In genomic region chr11:50768995-50769749, GRCm38 (mm10) we compare ENCODE assay signal across 8 mouse cellular contexts. TPM values are rescaled to one million over a fixed set of nuclear protein-coding genes. Genes with fewer than 3 reads are reported as not detected.
A peak's percentile ranks its signal among the peaks of the same experiment; 100 is the strongest.
DNase-seq lines count a peak whose midpoint lies in the region; ATAC-seq lines count a peak whose summit lies in the region.

No protein-coding gene starts in this region.

- peak overlapping the region; percentile 46 for H3K4me2 ChIP-seq in intestine, embryonic 16.5 days (ENCODE audit: low read depth, low read length)

- intact Hi-C loops in gastrocnemius, postnatal 36 days (cut with DNase I): loop anchor here (2.0 to 5.0 kb wide), 4 partner anchors 142 to 327 kb away; no protein-coding TSS in a partner anchor
- intact Hi-C loops in left cerebral cortex, postnatal 25 days (cut with DNase I): loop anchor here (1.0 to 5.0 kb wide), 2 partner anchors 167 to 325 kb away; partner anchors contain the start of gene Adamts2

- no peaks in the 10 kb centered on the region for H3K9me3 ChIP-seq in intestine, embryonic 16.5 days (ENCODE audit: control insufficient read depth, low read length)
- H3K9me3 ChIP-seq in midbrain, embryonic 10.5 days (replicated peaks): no peaks in the 10 kb centered on the region

- peak overlapping the region; percentile 15; the same call in 1 of the 2 replicates for H3K4me3 ChIP-seq in intestine, embryonic 16.5 days (ENCODE audit: low read length)
- peak overlapping the region; percentile 45 for H3K4me3 ChIP-seq in midbrain, embryonic 10.5 days

- ATAC-seq in intestine, embryonic 16.5 days: peak; percentile 89

- no peaks in the 10 kb centered on the region for H3K27me3 ChIP-seq in intestine, embryonic 16.5 days (replicated peaks; ENCODE audit: control insufficient read depth, insufficient read depth, low read length)
- no peaks in the 10 kb centered on the region for H3K27me3 ChIP-seq in midbrain, embryonic 10.5 days (ENCODE audit: low read depth, poor library complexity, severe bottlenecking)

- no peaks in the 10 kb centered on the region for H3K36me3 ChIP-seq in intestine, embryonic 16.5 days (ENCODE audit: control insufficient read depth, insufficient read depth, low read length)
- H3K36me3 ChIP-seq in midbrain, embryonic 10.5 days: no peaks in the 10 kb centered on the region

- peak; percentile 86 to 88 for DNase-seq in adrenal gland, adult 18-20 months (ENCODE audit: low spot score in 2 of 2)
- DNase-seq in embryo, embryonic 10 days (ENCODE audit: low spot score): peak; percentile 96
- DNase-seq in gastrocnemius, postnatal 36 days: peak; percentile 81 to 86
- peak; percentile 89 to 91 for DNase-seq in left cerebral cortex, postnatal 25 days (ENCODE audit: low spot score in 2 of 2)
- peak; percentile 88 for DNase-seq in midbrain, embryonic 10.5 days (ENCODE audit: low spot score)
- peak; percentile 77 to 85 for DNase-seq in right cerebral cortex, postnatal 36 days (ENCODE audit: low spot score in 2 of 2)
- DNase-seq in urinary bladder, postnatal 4 days (ENCODE audit: low spot score in 2 of 2): peak; percentile 80 to 94

- H3K9ac ChIP-seq in intestine, embryonic 16.5 days (ENCODE audit: low read depth, low read length): 0 out of 2 replicates have a peak overlapping the region, but pooled peaks have one; percentile 12

- WGBS in intestine, embryonic 16.5 days: 12% methylated on average over 14 of the region's 14 CpGs
- WGBS in midbrain, embryonic 10.5 days: 13% methylated on average over 14 of the region's 14 CpGs

- H3K27ac ChIP-seq in intestine, embryonic 16.5 days (ENCODE audit: low read length): no peak overlapping the region
- H3K27ac ChIP-seq in midbrain, embryonic 10.5 days (replicated peaks): peak overlapping the region; percentile 4; the same call in 1 of the 2 replicates

- H3K4me1 ChIP-seq in intestine, embryonic 16.5 days (ENCODE audit: control insufficient read depth, insufficient read depth, low read length): peaks cover 3% of the 10 kb centered on the region; the same call in 1 of the 2 replicates
- H3K4me1 ChIP-seq in midbrain, embryonic 10.5 days: peaks cover 10% of the 10 kb centered on the region

RNA-seq across cellular contexts. Expression of gene Zfp354c, which starts 58.4 kb away (rescaled TPM):
- 1 to 10 TPM; 4.3 to 4.8 TPM for total RNA-seq in adrenal gland, adult 18-20 months (2021)
- total RNA-seq in gastrocnemius, postnatal 36 days (2021): 1 to 10 TPM; 3.8 to 5.3 TPM
- 11.1 and 11.6 TPM in 2 replicates for polyA plus RNA-seq in intestine, embryonic 16.5 days (2015; fragmentation: Nextera tagmentation; extraction: Ambion mirVana)
- total RNA-seq in left cerebral cortex, postnatal 25 days (2021): 10 to 100 TPM; 46.5 to 48.5 TPM
- polyA plus RNA-seq in midbrain, embryonic 10.5 days (2016; fragmentation: Nextera tagmentation; extraction: Ambion mirVana): 29.4 and 37.8 TPM in 2 replicates

Comparison
In these comparisons a context has a peak if more than half of its experiments do, and no peak if none do; other contexts are left out.
1. RNA of gene Zfp354c, which starts 58.4 kb away (total RNA-seq): 46.5 to 48.5 TPM in left cerebral cortex, postnatal 25 days; 3.8 to 5.3 TPM in gastrocnemius, postnatal 36 days and 4.3 to 4.8 TPM in adrenal gland, adult 18-20 months; every median in the first group is over 4 times any median in the second.
2. Peak in every context shown above with its lines, with median percentiles within 50 percentile points of each other: DNase-seq.